Mouse (Mus musculus) G1E (cell line): ENCODE measurements around the gene Sem1.

Experiments used
- CTCF ChIP-seq: IDR thresholded peaks from 2 replicates; pipeline ENCODE4 v1.5.1; 2012; ENCODE audit warnings: low read depth, low read length, inconsistent platforms, mixed read lengths
- GATA1 ChIP-seq: IDR thresholded peaks from 2 replicates; pipeline ENCODE4 v1.6.1; 2012; ENCODE audit warnings: borderline replicate concordance, low read length, inconsistent platforms, mixed read lengths
- GATA2 ChIP-seq: IDR thresholded peaks from 2 replicates; pipeline ENCODE4 v1.6.1; 2012; ENCODE audit warnings: low read depth, low read length, inconsistent platforms, borderline replicate concordance
- POLR2AphosphoS5 ChIP-seq: IDR thresholded peaks from 2 replicates; pipeline ENCODE4 v1.6.1; 2012; ENCODE audit warnings: low read depth, low read length, inconsistent platforms; ENCODE audit not compliant: insufficient replicate concordance
- TAL1 ChIP-seq: conservative IDR thresholded peaks from 2 replicates; pipeline ENCODE4 v1.6.1; 2012; ENCODE audit warnings: low read depth, low read length, inconsistent platforms, mixed read lengths

DNA sequence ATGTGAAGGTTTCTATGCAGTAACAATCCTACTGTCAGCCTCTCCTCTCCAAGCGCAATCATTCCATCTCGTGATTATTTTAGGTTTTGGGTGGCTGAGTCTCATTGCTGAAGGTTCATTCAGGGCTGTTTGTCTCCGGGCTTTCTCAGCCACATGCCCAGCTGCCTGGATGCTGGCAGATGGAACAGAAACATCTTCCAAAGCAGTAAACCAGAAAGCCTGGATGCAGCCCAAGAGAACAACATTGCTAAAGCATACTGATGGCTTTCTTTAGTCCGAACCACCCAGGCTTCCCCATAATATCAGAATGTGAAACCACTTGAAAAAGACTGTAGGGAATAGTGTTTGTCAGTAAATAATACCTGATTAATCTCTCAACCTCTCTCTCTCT lies 34.2 kb downstream of the Sem1 start:
- no peak for TF ChIP-seq CTCF
- TF ChIP-seq TAL1 = no peak
- no peak for TF ChIP-seq GATA1
- TF ChIP-seq POLR2AphosphoS5 = no peak
- no peak for TF ChIP-seq GATA2
